Mouse (Mus musculus) heart, postnatal 0 days (tissue): Measurements from ENCODE around the gene Dusp1. TPM values are rescaled to one million over a fixed set of nuclear protein-coding genes. Genes with fewer than 3 reads are reported as not detected.
A peak's percentile ranks its signal among the peaks of the same experiment; 100 is the strongest.

ENCODE experiments used
- ATAC-seq: fragments of 200-750 bp; cut with Nextera tagmentation; 2 replicates; pipeline ENCODE4 v1.8.0; 2017; ENCODE audit warnings: low read depth, moderate number of reproducible peaks, moderate library complexity; ENCODE audit not compliant: insufficient read depth
- DNase-seq: peaks from one replicate; pipeline ENCODE4 v3.0.0-alpha.2; 2016; ENCODE audit warnings: low spot score
- H3K27ac ChIP-seq: fragments of 300-500 bp; sonication (generic); 2 replicates; pipeline ENCODE4 v1.5.1; 2014; ENCODE audit warnings: low read depth, mild to moderate bottlenecking
- H3K27me3 ChIP-seq: fragments of 300-500 bp; sonication (generic); 2 replicates; pipeline ENCODE4 v1.6.1; 2014; ENCODE audit warnings: low read length, mixed read lengths; ENCODE audit not compliant: control insufficient read depth, insufficient read depth
- H3K36me3 ChIP-seq: fragments of 300-500 bp; sonication (generic); replicated peaks from 2 replicates; pipeline ENCODE4 v1.6.1; 2014; ENCODE audit warnings: low read length, mixed read lengths; ENCODE audit not compliant: control insufficient read depth, insufficient read depth
- H3K4me1 ChIP-seq: fragments of 300-500 bp; sonication (generic); 2 replicates; pipeline ENCODE4 v1.6.1; 2014; ENCODE audit warnings: antibody characterized with exemption; ENCODE audit not compliant: control insufficient read depth, insufficient read depth
- H3K4me2 ChIP-seq: fragments of 300-500 bp; sonication (generic); 2 replicates; pipeline ENCODE4 v1.6.1; 2014; ENCODE audit warnings: low read depth, mild to moderate bottlenecking, low read length, moderate library complexity
- H3K4me3 ChIP-seq: fragments of 300-500 bp; sonication (generic); 2 replicates; pipeline ENCODE4 v1.5.1; 2014; ENCODE audit warnings: low read depth, low read length
- H3K9ac ChIP-seq: fragments of 300-500 bp; sonication (generic); replicated peaks from 2 replicates; pipeline ENCODE4 v1.6.1; 2014; ENCODE audit warnings: low read depth, low read length, mixed read lengths
- H3K9me3 ChIP-seq: fragments of 300-500 bp; sonication (generic); replicated peaks from 2 replicates; pipeline ENCODE4 v1.6.1; 2016; ENCODE audit warnings: low read length; ENCODE audit not compliant: control insufficient read depth
- CTCF ChIP-seq: IDR thresholded peaks from 2 replicates; pipeline ENCODE4 v1.5.1; 2016; ENCODE audit warnings: antibody characterized with exemption, control low read depth, low read depth
- EP300 ChIP-seq: IDR thresholded peaks from 2 replicates; pipeline ENCODE4 v1.6.1; 2016; ENCODE audit warnings: antibody characterized with exemption, low read depth
- WGBS: fragments of 180-500 bp; shearing (Covaris S2); extraction: QIAGEN DNeasy Blood & Tissue Kit; methylation state at CpG from one replicate; pipeline ENCODE4 v1.1.7; 2014; 5-methylcytosine and 5-hydroxymethylcytosine counted together
- polyA plus RNA-seq: library from polyadenylated mRNA; unstranded; fragments of >200 nt; fragmentation: Nextera tagmentation; extraction: Ambion mirVana; gene quantifications from 2 replicates; pipeline ENCODE4 v1.2.1, GENCODE M21; 2015
- total RNA-seq: library from RNA; depleted of rRNA; stranded (reverse); fragments of >200 nt; gene quantifications from 2 replicates; pipeline ENCODE4 v1.2.3, GENCODE M21; 2014; ENCODE audit warnings: low replicate concordance

Dusp1 gene
- total and polyA plus RNA-seq, 2 experiments from 2014 or later: 23.1 to 114 TPM

DNA sequence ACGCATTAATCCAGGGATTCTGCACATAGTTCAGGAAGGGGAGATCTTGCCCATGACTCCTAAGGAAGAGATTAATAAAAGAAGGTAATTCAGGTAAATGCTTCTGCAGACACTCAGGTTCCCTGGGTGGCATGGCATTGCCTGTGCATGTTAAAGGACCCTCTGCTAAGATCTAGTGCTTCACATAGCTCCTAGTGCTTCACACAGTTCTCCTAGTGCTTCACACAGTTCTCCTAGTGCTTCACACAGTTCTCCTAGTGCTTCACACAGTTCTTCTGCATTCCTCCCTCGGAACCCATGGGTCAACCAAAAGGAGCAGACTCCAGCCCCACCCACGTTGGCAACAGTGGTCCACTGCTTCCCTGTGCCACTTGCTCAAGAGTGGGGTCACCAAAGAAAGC is 56.7 kb downstream of the Dusp1 start:
- Histone ChIP-seq H3K4me2 (peak overlapping the region; percentile 75), H3K27ac (peak overlapping the region; percentile 98), H3K4me1 (peaks cover 42% of the 10 kb centered on the region), H3K36me3 (peaks cover 17% of the 10 kb centered on the region), H3K27me3 (no peaks in the 10 kb centered on the region), H3K9me3 (no peaks in the 10 kb centered on the region), H3K9ac (no peak overlapping the region), H3K4me3 (peak overlapping the region; percentile 76)
- DNase-seq: no peak
- 57% methylated on average over 3 of the region's 3 CpGs for WGBS
- no peak for TF ChIP-seq CTCF
- 0 out of 2 replicates have a peak, but pooled peaks have one; percentile 29 for TF ChIP-seq EP300
- ATAC-seq: no peak

DNA sequence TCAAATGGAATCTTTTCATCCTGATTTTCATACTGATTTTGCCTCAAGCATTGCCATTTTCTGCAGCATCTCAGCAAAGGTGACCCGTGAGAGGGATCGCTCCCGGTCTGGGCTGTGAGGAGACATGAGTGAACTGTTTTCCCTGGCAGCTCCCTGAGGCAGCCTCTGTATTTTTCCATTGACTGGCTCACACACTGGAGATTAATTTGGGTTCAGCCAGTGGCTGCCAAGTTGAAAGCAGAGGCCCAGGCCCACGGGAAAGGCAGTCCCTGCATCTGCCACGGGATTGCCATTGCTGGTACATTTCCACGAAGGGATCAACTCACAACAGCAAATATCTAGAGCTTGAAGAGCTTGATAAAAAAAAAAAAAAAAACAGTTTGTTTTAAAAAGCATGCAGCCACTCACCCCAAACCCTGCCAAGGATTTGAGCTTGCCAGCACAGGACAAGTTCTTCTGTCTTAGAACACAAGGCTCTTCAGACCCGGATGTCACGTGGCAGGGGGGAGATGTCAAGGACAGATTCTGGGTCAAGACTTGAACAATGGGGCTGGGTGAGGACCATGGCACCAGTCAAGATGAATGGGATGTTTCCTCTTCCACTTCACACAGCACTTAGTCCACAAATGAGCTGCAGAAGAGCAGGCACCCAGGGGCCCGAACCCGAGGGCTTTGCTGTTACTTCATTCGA is 57.8 kb downstream of the Dusp1 start:
- ATAC-seq: no peak
- Histone ChIP-seq H3K4me1 (peaks cover 38% of the 10 kb centered on the region), H3K36me3 (peaks cover 17% of the 10 kb centered on the region), H3K9ac (peak overlapping the region; percentile 35; the same call in 1 of the 2 replicates), H3K9me3 (no peaks in the 10 kb centered on the region), H3K4me2 (peak overlapping the region; percentile 75), H3K27me3 (no peaks in the 10 kb centered on the region), H3K27ac (peak overlapping the region; percentile 98), H3K4me3 (peak overlapping the region; percentile 3; the same call in 1 of the 2 replicates)
- no peak for TF ChIP-seq CTCF
- peak; percentile 88 for TF ChIP-seq EP300
- WGBS: 4% methylated on average over 11 of the region's 11 CpGs
- DNase-seq: peak; percentile 80

DNA sequence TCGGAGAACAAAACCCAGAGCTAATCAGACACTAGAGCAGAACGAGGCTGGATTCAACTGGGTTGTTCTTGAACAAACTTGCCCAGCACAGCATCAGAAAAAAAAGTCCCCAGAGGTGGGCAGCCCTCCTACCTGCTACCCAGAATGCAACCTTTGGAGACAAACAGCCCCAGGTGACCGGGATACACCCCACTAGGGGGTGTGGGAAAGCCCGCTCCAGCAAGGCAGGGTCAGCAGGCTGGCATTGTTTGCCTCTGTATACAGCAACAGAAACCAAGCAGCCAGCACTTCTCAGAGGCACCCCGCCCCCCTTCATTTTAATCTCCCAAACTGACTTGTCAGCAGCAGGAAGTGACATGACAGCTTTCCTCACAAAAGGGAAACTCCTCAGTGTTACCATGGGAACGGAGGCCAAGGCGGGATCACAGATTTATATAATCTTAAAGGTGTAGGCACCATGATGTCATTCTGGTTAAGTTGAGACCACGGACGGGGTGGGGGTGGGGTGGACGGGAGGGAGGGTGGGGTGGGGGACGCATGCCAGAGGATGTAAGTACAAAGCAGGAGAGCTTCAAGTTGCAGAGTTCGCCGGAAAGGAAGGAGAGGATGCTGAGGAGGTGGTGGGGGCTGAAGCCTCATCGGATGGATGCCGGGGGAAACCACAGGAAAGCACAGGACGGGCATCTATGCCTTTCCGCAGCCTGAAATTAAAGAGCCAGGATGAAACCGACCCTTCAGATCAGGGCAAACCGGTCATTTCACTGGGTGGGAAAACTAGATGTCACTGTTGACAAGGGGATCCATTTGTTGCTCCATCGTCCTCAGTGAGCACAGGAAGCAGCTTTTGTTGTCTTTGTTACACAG is 58.9 kb downstream of the Dusp1 start:
- Histone ChIP-seq H3K36me3 (peaks cover 17% of the 10 kb centered on the region), H3K9ac (peak overlapping the region; percentile 35; the same call in 1 of the 2 replicates), H3K4me1 (peaks cover 48% of the 10 kb centered on the region), H3K27ac (peak overlapping the region; percentile 98), H3K4me3 (peak overlapping the region; percentile 3), H3K27me3 (no peaks in the 10 kb centered on the region), H3K4me2 (peak overlapping the region; percentile 75), H3K9me3 (no peaks in the 10 kb centered on the region)
- 6% methylated on average over 20 of the region's 20 CpGs for WGBS
- ATAC-seq: peak; percentile 42; the same call in 1 of the 2 replicates
- 0 out of 2 replicates have a peak, but pooled peaks have one; percentile 8 for TF ChIP-seq CTCF
- TF ChIP-seq EP300: peak; percentile 46; the same call in 1 of the 2 replicates
- peak; percentile 96 for DNase-seq

DNA sequence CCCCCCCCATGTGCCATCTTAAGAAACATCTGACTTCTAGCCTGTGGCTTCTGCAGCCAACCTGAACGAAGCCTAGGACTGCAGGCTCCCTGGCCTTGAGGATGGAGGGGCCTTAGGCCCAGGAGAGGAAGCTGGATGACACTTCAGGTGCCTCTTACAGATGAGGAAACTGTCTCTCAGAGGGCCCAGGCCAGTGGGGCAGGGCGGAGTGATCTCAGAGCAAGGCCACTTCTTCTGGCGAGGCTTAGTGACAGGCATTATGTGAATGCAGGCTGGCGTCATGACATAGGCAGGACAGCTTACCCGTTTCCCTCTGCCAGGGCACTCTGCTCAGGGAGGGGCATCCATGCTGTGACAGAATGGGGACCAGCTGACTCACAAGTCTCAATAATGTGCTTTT is 60.1 kb downstream of the Dusp1 start:
- WGBS: 84% methylated on average over 5 of the region's 5 CpGs
- ATAC-seq: no peak

DNA sequence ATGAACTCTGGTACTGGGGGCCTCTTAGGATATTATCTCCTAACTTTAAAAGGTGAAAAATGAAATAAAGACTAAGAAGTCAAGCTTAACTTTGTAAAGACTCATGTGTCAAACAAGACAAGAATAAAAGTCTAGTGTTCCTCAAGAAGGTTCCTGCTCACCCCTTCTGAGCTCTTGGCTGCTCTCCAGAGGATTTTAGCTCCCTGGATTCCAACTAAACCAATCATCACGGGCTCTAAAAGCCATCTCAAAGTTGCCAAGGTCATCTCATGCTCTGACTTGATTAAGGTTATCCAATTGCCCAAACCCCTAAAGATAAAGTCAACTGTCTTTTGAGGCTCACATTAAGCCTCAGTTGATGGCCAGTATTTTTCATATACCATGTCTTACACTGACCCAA is 63.3 kb downstream of the Dusp1 start:
- ATAC-seq: no peak
- WGBS: 3% methylated on average over 1 of the region's 1 CpGs
- no peaks in the 10 kb centered on the region for H3K27me3 ChIP-seq
- H3K36me3 ChIP-seq: no peaks in the 10 kb centered on the region
- DNase-seq: no peak
- H3K27ac ChIP-seq: peak overlapping the region; percentile 89
- H3K9me3 ChIP-seq: 0 out of 2 replicates have a peak, but pooled peaks cover 6% of the 10 kb centered on the region
- H3K4me3 ChIP-seq: no peak overlapping the region
- no peak overlapping the region for H3K4me2 ChIP-seq
- H3K4me1 ChIP-seq: peaks cover 36% of the 10 kb centered on the region
- no peak overlapping the region for H3K9ac ChIP-seq
- TF ChIP-seq CTCF: no peak
- no peak for TF ChIP-seq EP300

More for the DNA sequence above, 60.1 kb downstream of the Dusp1 start:
- no peak overlapping the region for H3K4me3 ChIP-seq
- peaks cover 17% of the 10 kb centered on the region for H3K36me3 ChIP-seq
- H3K27me3 ChIP-seq: no peaks in the 10 kb centered on the region
- no peak overlapping the region for H3K4me2 ChIP-seq
- H3K27ac ChIP-seq: no peak overlapping the region; the same call in 1 of the 2 replicates
- H3K4me1 ChIP-seq: peaks cover 56% of the 10 kb centered on the region
- no peak for TF ChIP-seq CTCF
- TF ChIP-seq EP300: no peak
- DNase-seq: no peak
- no peaks in the 10 kb centered on the region for H3K9me3 ChIP-seq
- H3K9ac ChIP-seq: no peak overlapping the region
